Mouse (Mus musculus) kidney, embryonic 15.5 days (tissue): ENCODE results near the gene Ranbp6. TPM values are rescaled to one million over a fixed set of nuclear protein-coding genes. Genes with fewer than 3 reads are reported as not detected.

Experiments
- ATAC-seq: fragments of 200-750 bp; cut with Nextera tagmentation; replicated peaks from 2 replicates; pipeline ENCODE4 v1.8.0; 2017; ENCODE audit warnings: moderate TSS enrichment; ENCODE audit not compliant: low FRiP score
- H3K27ac ChIP-seq: fragments of 300-500 bp; sonication (generic); 2 replicates; pipeline ENCODE4 v1.5.1; 2015; ENCODE audit warnings: mild to moderate bottlenecking, inconsistent platforms
- H3K27me3 ChIP-seq: fragments of 300-500 bp; sonication (generic); 2 replicates; pipeline ENCODE4 v1.6.1; 2015; ENCODE audit warnings: inconsistent platforms
- H3K36me3 ChIP-seq: fragments of 300-500 bp; sonication (generic); 2 replicates; pipeline ENCODE4 v1.6.1; 2015; ENCODE audit warnings: inconsistent platforms
- H3K4me1 ChIP-seq: fragments of 300-500 bp; sonication (generic); 2 replicates; pipeline ENCODE4 v1.6.1; 2015; ENCODE audit warnings: inconsistent platforms
- H3K4me2 ChIP-seq: fragments of 300-500 bp; sonication (generic); 2 replicates; pipeline ENCODE4 v1.6.1; 2015; ENCODE audit warnings: moderate library complexity, mild to moderate bottlenecking, inconsistent platforms
- H3K4me3 ChIP-seq: fragments of 300-500 bp; sonication (generic); replicated peaks from 2 replicates; pipeline ENCODE4 v1.5.1; 2015; ENCODE audit warnings: mild to moderate bottlenecking, inconsistent platforms
- H3K9ac ChIP-seq: fragments of 300-500 bp; sonication (generic); 2 replicates; pipeline ENCODE4 v1.6.1; 2015; ENCODE audit warnings: mild to moderate bottlenecking, inconsistent platforms
- H3K9me3 ChIP-seq: fragments of 300-500 bp; sonication (generic); replicated peaks from 2 replicates; pipeline ENCODE4 v1.6.1; 2016; ENCODE audit warnings: inconsistent platforms
- WGBS: fragments of 180-500 bp; shearing (Covaris S2); methylation state at CpG from one replicate; pipeline ENCODE4 v1.1.7; 2015; ENCODE audit warnings: mixed read lengths; 5-methylcytosine and 5-hydroxymethylcytosine counted together
- polyA plus RNA-seq: library from polyadenylated mRNA; unstranded; fragments of >200 nt; fragmentation: Nextera tagmentation; extraction: Ambion mirVana; gene quantifications from 2 replicates; pipeline ENCODE4 v1.2.1, GENCODE M21; 2015

Gene Ranbp6
- polyA plus RNA-seq, 1 experiment from 2014 or later = 17.3 TPM

DNA sequence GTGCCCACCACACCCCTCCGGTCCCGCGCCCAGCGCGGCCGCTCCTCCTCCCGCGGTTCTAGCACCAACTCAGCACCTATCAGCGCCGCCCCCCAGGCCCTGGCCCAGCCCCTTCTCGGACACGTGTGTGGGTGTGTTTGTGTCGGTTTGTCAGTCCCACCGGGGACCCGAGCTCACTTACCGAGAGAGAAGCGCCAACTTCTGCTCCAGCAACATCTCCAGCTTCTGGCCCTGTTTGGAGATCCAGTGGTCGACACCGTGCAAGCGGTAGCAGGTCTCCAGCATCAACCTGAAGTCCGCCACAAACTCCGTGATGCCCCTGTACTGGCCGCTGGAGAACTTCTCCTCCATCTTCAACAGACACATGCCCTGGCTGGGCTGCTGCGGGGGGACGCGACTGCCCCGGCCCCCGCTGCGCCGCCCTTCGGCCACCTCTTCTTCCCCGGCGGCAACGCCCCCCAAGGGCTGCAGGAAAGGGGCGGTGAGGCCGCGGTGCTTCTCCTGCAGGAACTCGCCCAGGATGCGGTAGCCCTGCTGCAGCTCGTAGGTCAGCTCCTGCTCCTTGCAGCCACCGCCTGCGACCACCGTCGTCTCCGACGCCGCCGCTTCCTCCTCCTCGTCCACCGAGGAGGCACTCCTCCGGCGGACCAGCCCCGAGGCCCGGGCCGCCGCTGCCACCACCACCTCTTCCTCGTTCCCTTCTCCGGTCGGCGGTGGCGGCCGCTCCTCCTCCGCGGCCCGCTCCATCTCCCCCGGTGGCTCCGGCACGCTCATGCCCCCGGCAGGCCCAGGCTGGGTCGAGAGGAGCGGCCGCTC is 7.5 kb downstream of the Ranbp6 start:
- under 1% methylated on average over 71 of the region's 72 CpGs for WGBS
- Histone ChIP-seq H3K27ac (peak overlapping the region; percentile 96), H3K9ac (peak overlapping the region; percentile 91), H3K4me1 (peaks cover 12% of the 10 kb centered on the region), H3K4me2 (peak overlapping the region; percentile 67), H3K36me3 (peaks cover 17% of the 10 kb centered on the region), H3K9me3 (no peaks in the 10 kb centered on the region), H3K4me3 (peak overlapping the region; percentile 97), H3K27me3 (no peaks in the 10 kb centered on the region)
- ATAC-seq = peak; percentile 72

DNA sequence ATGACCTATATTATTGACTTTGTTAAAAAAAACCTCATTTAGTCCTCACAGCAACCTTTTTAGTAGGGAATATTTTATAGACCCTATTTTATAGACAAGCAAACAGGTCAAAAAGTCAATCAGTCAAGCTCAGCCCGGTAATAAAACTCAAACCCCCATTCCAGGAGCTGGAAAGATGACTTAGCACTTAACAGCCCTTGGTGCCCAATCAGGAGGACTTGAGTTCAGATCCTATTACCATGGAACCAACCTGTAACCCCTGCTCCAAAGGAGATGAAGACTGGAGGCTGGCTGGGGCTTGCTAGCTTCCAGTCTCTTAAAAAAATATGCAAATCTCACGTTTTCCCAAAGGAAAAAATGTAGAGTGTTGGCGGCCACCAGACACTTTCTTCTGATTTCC is 8.8 kb downstream of the Ranbp6 start:
- Histone ChIP-seq H3K9me3 (no peaks in the 10 kb centered on the region), H3K4me1 (peaks cover 12% of the 10 kb centered on the region), H3K27me3 (no peaks in the 10 kb centered on the region), H3K9ac (no peak overlapping the region), H3K4me2 (peak overlapping the region; percentile 67), H3K27ac (no peak overlapping the region), H3K36me3 (peaks cover 3% of the 10 kb centered on the region; the same call in 1 of the 2 replicates), H3K4me3 (peak overlapping the region; percentile 30)
- no peak for ATAC-seq
- WGBS = 30% methylated on average over 3 of the region's 3 CpGs

DNA sequence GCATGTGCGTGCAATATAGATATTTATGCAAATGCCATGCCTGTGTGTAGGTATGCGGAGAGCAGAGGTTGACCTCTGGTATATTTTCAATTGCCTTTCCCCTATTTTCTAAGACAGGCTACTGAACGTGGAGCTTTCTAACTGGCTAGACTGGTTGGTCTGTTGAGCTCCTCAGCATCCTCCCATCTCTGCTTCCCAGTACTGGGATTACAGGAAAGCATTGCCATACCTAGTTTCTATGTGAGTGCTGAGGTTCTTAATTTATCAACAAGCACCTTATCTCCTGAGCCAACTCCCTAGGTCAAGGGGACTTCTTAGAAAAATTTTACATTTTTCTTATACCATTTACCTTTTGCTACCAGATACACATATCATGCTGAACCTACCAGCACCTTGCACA is 15.4 kb downstream of the Ranbp6 start:
- no peaks in the 10 kb centered on the region for H3K9me3 ChIP-seq
- no peak overlapping the region for H3K27ac ChIP-seq
- 80% methylated on average over 3 of the region's 3 CpGs for WGBS
- H3K36me3 ChIP-seq = no peaks in the 10 kb centered on the region
- H3K27me3 ChIP-seq = no peaks in the 10 kb centered on the region
- H3K4me2 ChIP-seq = no peak overlapping the region
- H3K4me1 ChIP-seq = no peaks in the 10 kb centered on the region
- no peak overlapping the region for H3K9ac ChIP-seq
- ATAC-seq = no peak
- no peak overlapping the region for H3K4me3 ChIP-seq

DNA sequence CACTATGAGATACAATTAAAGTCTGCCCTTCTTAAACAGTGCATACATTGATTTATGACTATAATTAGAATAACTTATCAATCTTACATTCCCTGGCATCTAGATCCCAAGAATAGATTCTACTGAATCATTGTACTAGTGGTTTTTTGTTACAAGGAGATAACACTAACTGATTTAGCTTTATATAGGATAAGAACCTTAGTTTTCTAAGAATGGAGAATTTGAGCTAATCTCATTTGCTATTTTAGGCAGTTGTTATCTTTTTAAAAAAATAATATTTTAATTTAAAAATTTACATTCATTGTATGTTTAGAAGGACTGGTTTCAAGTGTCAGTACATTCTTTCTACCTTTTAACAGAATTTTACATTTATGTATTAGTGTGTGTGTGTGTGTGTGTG is 24.8 kb downstream of the Ranbp6 start:
- H3K4me2 ChIP-seq = no peak overlapping the region
- H3K36me3 ChIP-seq = peaks cover 22% of the 10 kb centered on the region
- H3K9ac ChIP-seq = no peak overlapping the region
- H3K27me3 ChIP-seq = no peaks in the 10 kb centered on the region
- H3K27ac ChIP-seq = no peak overlapping the region
- H3K9me3 ChIP-seq = no peaks in the 10 kb centered on the region
- H3K4me1 ChIP-seq = no peaks in the 10 kb centered on the region
- no peak overlapping the region for H3K4me3 ChIP-seq
- no peak for ATAC-seq

DNA sequence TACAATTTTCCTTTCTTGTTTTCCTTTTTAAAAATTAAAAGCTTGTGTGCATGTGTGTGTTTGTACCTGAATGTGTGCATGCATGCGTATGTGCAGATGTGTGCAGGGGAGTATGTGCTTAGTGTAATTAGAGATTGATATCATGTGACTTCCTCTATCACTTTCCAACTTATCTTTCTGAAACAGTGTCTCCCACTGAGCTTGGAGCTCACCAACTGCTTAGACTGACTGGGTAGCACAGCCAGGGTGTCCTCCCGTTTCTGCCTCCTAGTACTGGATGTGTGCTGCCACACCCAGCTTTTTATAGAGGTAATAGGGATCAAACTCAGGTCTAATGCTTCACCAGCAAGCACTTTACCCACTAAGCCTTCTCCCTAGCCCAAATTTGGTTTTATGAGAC is 29.9 kb downstream of the Ranbp6 start:
- H3K9me3 ChIP-seq = no peaks in the 10 kb centered on the region
- H3K4me2 ChIP-seq = no peak overlapping the region
- no peak overlapping the region for H3K4me3 ChIP-seq
- no peaks in the 10 kb centered on the region for H3K27me3 ChIP-seq
- ATAC-seq = no peak
- peaks cover 23% of the 10 kb centered on the region for H3K36me3 ChIP-seq
- no peak overlapping the region for H3K9ac ChIP-seq
- no peak overlapping the region for H3K27ac ChIP-seq
- H3K4me1 ChIP-seq = no peaks in the 10 kb centered on the region
- 84% methylated on average over 2 of the region's 2 CpGs for WGBS

Other genes starting within 250 kb of the Ranbp6 start
- 24.0 and 25.5 TPM in 2 replicates for gene Ermp1, start 164.6 kb downstream of the Ranbp6 start, polyA plus RNA-seq
- gene Mlana, start 115.2 kb downstream of the Ranbp6 start, polyA plus RNA-seq = not detected in 2 replicates
- 5.6 and 5.7 TPM in 2 replicates for gene 9930021J03Rik, start 7.0 kb downstream of the Ranbp6 start, polyA plus RNA-seq
- gene Il33, start 112.1 kb upstream of the Ranbp6 start, polyA plus RNA-seq = 41.7 and 45.2 TPM in 2 replicates
- gene Trpd52l3, start 190.8 kb upstream of the Ranbp6 start, polyA plus RNA-seq = not detected in 2 replicates
- 85.3 and 87.5 TPM in 2 replicates for gene Uhrf2, start 217.5 kb upstream of the Ranbp6 start, polyA plus RNA-seq